Comparison of ENCODE assay signal across 10 mouse cellular contexts in genomic region chr2:147305262-147305661, GRCm38 (mm10). TPM values are rescaled to one million over a fixed set of nuclear protein-coding genes. Genes with fewer than 3 reads are reported as not detected.
DNase-seq lines count a peak whose midpoint lies in the region; ATAC-seq lines count a peak whose summit lies in the region.
"Had no signal": no experiment of that assay in that cellular context is flagged by ENCODE, and none has a peak within 500 bp of the region (broad histone marks: within the 10 kb centered on the region; RNA-seq: fewer than 3 reads in every experiment).

No protein-coding gene starts in this region.

- H3K4me2 ChIP-seq in midbrain, embryonic 11.5 days: no peak overlapping the region
- no peak overlapping the region for H3K4me2 ChIP-seq in midbrain, embryonic 15.5 days

- no peaks in the 10 kb centered on the region for H3K9me3 ChIP-seq in midbrain, embryonic 11.5 days (ENCODE audit: control insufficient read depth, low read length)
- H3K9me3 ChIP-seq in midbrain, embryonic 15.5 days: no peaks in the 10 kb centered on the region

- H3K9ac ChIP-seq in midbrain, embryonic 11.5 days (ENCODE audit: low read length): no peak overlapping the region
- H3K9ac ChIP-seq in midbrain, embryonic 15.5 days: no peak overlapping the region

- H3K36me3 ChIP-seq in midbrain, embryonic 11.5 days (ENCODE audit: control insufficient read depth, insufficient read depth, low read length): no peaks in the 10 kb centered on the region
- H3K36me3 ChIP-seq in midbrain, embryonic 15.5 days (replicated peaks): no peaks in the 10 kb centered on the region

- WGBS in midbrain, embryonic 11.5 days: 18% methylated on average over 5 of the region's 5 CpGs
- 24% methylated on average over 5 of the region's 5 CpGs for WGBS in midbrain, embryonic 15.5 days

- H3K27me3 ChIP-seq in midbrain, embryonic 11.5 days (ENCODE audit: control insufficient read depth, insufficient read depth, low read length): peaks cover 2% of the 10 kb centered on the region; the same call in 1 of the 2 replicates
- H3K27me3 ChIP-seq in midbrain, embryonic 15.5 days (replicated peaks): peaks cover 23% of the 10 kb centered on the region

- no peak overlapping the region for H3K27ac ChIP-seq in midbrain, embryonic 11.5 days (ENCODE audit: low read depth, low read length)
- H3K27ac ChIP-seq in midbrain, embryonic 15.5 days: no peak overlapping the region

- H3K4me1 ChIP-seq in midbrain, embryonic 11.5 days (ENCODE audit: control insufficient read depth, insufficient read depth, low read length): no peaks in the 10 kb centered on the region
- peaks cover 2% of the 10 kb centered on the region; the same call in 1 of the 2 replicates for H3K4me1 ChIP-seq in midbrain, embryonic 15.5 days

- DNase-seq in adrenal gland, adult 2 months: peak; percentile 10
- no peak for DNase-seq in adrenal gland, postnatal 25 days
- DNase-seq in midbrain, embryonic 11.5 days (ENCODE audit: low spot score, missing footprints): peak; percentile 92
- DNase-seq in layer of hippocampus, postnatal 14 days (ENCODE audit: low spot score in 2 of 2): peak; percentile 40 to 71
- peak; percentile 29 for DNase-seq in retina, adult 2 months (ENCODE audit: low read depth, low spot score)
- no peak for DNase-seq in yolk sac, embryonic 10.5 days (ENCODE audit: low spot score)

- peak; percentile 36; the same call in 1 of the 2 replicates for ATAC-seq in midbrain, embryonic 11.5 days (ENCODE audit: low FRiP score)
- no peak; the same call in 1 of the 2 replicates for ATAC-seq in midbrain, embryonic 15.5 days (replicated peaks)
- ATAC-seq in frontal cortex, adult (ENCODE audit: low TSS enrichment): peak; percentile 62

- H3K4me3 ChIP-seq in midbrain, embryonic 11.5 days (ENCODE audit: low read depth, low read length): no peak overlapping the region
- H3K4me3 ChIP-seq in midbrain, embryonic 15.5 days: no peak overlapping the region
- H3K4me3 ChIP-seq: myocyte had no signal

RNA-seq across cellular contexts. Expression of gene Pax1, which starts 56.5 kb away (rescaled TPM):
- total RNA-seq in adrenal gland, adult 2 months (2021): not detected
- not detected in 2 replicates for polyA plus RNA-seq in adrenal gland, adult 2 months (2012; rRNA removed)
- total RNA-seq in adrenal gland, postnatal 25 days (2021): not detected in 2 replicates
- 0.10 and 0.33 TPM in 2 replicates for polyA plus RNA-seq in midbrain, embryonic 11.5 days (2014; fragmentation: Nextera tagmentation; extraction: Ambion mirVana)
- not detected in 2 replicates for polyA plus RNA-seq in midbrain, embryonic 15.5 days (2015; fragmentation: Nextera tagmentation; extraction: Ambion mirVana)
- total RNA-seq in layer of hippocampus, postnatal 14 days (2021): under 1 TPM in 1 of 2 experiments, not detected in 1; 0.19 TPM
- total RNA-seq: heart, adult 18-20 months had no signal
- polyA plus RNA-seq: myocyte had no signal

Comparison
In these comparisons a context has a peak if more than half of its experiments do, and no peak if none do; other contexts are left out.
1. DNase-seq: peak in adrenal gland, adult 2 months (single experiment), midbrain, embryonic 11.5 days (single experiment), layer of hippocampus, postnatal 14 days (2 of 2) and retina, adult 2 months (single experiment); none in adrenal gland, postnatal 25 days (single experiment) and yolk sac, embryonic 10.5 days (single experiment).